Mouse (Mus musculus): ENCODE data around the gene Ryr2. TPM values are rescaled to one million over a fixed set of nuclear protein-coding genes. Genes with fewer than 3 reads are reported as not detected.

Gene Ryr2
- polyA plus RNA-seq, 2 experiments, result 0.37 to 0.79 TPM

GRCm38 (mm10) chr13:12079536-12079935 is 27.2 kb downstream of the Ryr2 start:
- Histone ChIP-seq H3K9ac (ENCODE audit: low read depth, low read length, severe bottlenecking) (no peak overlapping the region), H3K36me3 (ENCODE audit: control insufficient read depth, insufficient read depth, low read length) (no peaks in the 10 kb centered on the region), H3K27me3 (ENCODE audit: control insufficient read depth, insufficient read depth, low read length) (no peaks in the 10 kb centered on the region), H3K27ac (replicated peaks; ENCODE audit: low read depth, low read length) (no peak overlapping the region), H3K4me1 (ENCODE audit: control insufficient read depth, insufficient read depth, low read length) (no peaks in the 10 kb centered on the region), H3K4me3 (replicated peaks; ENCODE audit: low read length) (no peak overlapping the region), H3K4me2 (replicated peaks; ENCODE audit: low read depth, low read length, severe bottlenecking) (no peak overlapping the region), H3K9me3 (ENCODE audit: control insufficient read depth, low read length) (no peaks in the 10 kb centered on the region)
- WGBS, result 76% methylated on average over 4 of the region's 4 CpGs
- no peak for DNase-seq (ENCODE audit: low spot score)
- ATAC-seq (ENCODE audit: low FRiP score, low read depth), result no peak
- TF ChIP-seq POLR2A (IDR thresholded peaks at IDR 0.05; ENCODE audit: borderline replicate concordance, extremely low read depth, insufficient read depth, insufficient read length), result no peak

DNA sequence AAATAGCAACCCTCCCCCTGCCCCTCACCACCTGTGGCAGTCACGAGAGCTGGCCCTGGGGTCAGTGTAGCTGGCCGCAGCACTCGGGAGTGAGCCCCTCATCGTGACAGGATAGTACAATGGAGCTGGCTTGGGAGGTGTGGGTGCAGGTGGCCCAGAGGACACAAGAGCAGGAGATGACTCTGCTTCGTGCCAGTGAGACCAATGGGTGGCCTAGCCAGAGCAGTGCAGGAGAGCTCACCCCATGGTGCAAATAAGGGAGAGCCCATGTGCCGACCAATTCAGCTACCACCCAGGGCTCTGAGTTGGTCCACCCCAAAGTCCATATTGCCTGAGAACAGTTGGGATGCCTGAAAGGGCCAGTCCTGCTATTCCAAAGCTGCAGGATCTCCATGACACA is 31.8 kb downstream of the Ryr2 start:
- Histone ChIP-seq H3K9me3 (ENCODE audit: control insufficient read depth, low read length) (no peaks in the 10 kb centered on the region), H3K9ac (ENCODE audit: low read depth, low read length, severe bottlenecking) (no peak overlapping the region), H3K4me2 (replicated peaks; ENCODE audit: low read depth, low read length, severe bottlenecking) (no peak overlapping the region), H3K4me3 (replicated peaks; ENCODE audit: low read length) (no peak overlapping the region), H3K27me3 (ENCODE audit: control insufficient read depth, insufficient read depth, low read length) (no peaks in the 10 kb centered on the region), H3K36me3 (ENCODE audit: control insufficient read depth, insufficient read depth, low read length) (no peaks in the 10 kb centered on the region), H3K4me1 (ENCODE audit: control insufficient read depth, insufficient read depth, low read length) (peaks cover 4% of the 10 kb centered on the region; the same call in 1 of the 2 replicates), H3K27ac (replicated peaks; ENCODE audit: low read depth, low read length) (no peak overlapping the region)
- DNase-seq (ENCODE audit: low spot score), result no peak
- ATAC-seq (ENCODE audit: low FRiP score, low read depth), result no peak
- no peak for TF ChIP-seq POLR2A (IDR thresholded peaks at IDR 0.05; ENCODE audit: borderline replicate concordance, extremely low read depth, insufficient read depth, insufficient read length)
- WGBS, result 92% methylated on average over 6 of the region's 6 CpGs

- WGBS, result 38% methylated on average over 7 of the region's 7 CpGs
- DNase-seq (ENCODE audit: low spot score), result no peak
These were observed 34.2 kb downstream of the Ryr2 start for GRCm38 (mm10) chr13:12072571-12072970.

GRCm38 (mm10) chr13:12072112-12072511 is 34.6 kb downstream of the Ryr2 start:
- no peak for ATAC-seq (ENCODE audit: low FRiP score, low read depth)
- H3K36me3 ChIP-seq (ENCODE audit: control insufficient read depth, insufficient read depth, low read length), result no peaks in the 10 kb centered on the region
- no peak overlapping the region for H3K4me2 ChIP-seq (replicated peaks; ENCODE audit: low read depth, low read length, severe bottlenecking)
- WGBS, result 12% methylated on average over 3 of the region's 3 CpGs
- no peak overlapping the region for H3K9ac ChIP-seq (ENCODE audit: low read depth, low read length, severe bottlenecking)
- H3K9me3 ChIP-seq (ENCODE audit: control insufficient read depth, low read length), result no peaks in the 10 kb centered on the region
- no peak for TF ChIP-seq POLR2A (IDR thresholded peaks at IDR 0.05; ENCODE audit: borderline replicate concordance, extremely low read depth, insufficient read depth, insufficient read length)
- no peak for DNase-seq (ENCODE audit: low spot score)
- H3K27me3 ChIP-seq (ENCODE audit: control insufficient read depth, insufficient read depth, low read length), result no peaks in the 10 kb centered on the region
- no peak overlapping the region for H3K4me3 ChIP-seq (replicated peaks; ENCODE audit: low read length)
- H3K27ac ChIP-seq (replicated peaks; ENCODE audit: low read depth, low read length), result no peak overlapping the region
- peaks cover 4% of the 10 kb centered on the region; the same call in 1 of the 2 replicates for H3K4me1 ChIP-seq (ENCODE audit: control insufficient read depth, insufficient read depth, low read length)

More at GRCm38 (mm10) chr13:12072571-12072970, 34.2 kb downstream of the Ryr2 start:
- H3K4me3 ChIP-seq (replicated peaks; ENCODE audit: low read length), result no peak overlapping the region
- no peak overlapping the region for H3K9ac ChIP-seq (ENCODE audit: low read depth, low read length, severe bottlenecking)
- no peaks in the 10 kb centered on the region for H3K36me3 ChIP-seq (ENCODE audit: control insufficient read depth, insufficient read depth, low read length)
- H3K9me3 ChIP-seq (ENCODE audit: control insufficient read depth, low read length), result no peaks in the 10 kb centered on the region
- TF ChIP-seq POLR2A (IDR thresholded peaks at IDR 0.05; ENCODE audit: borderline replicate concordance, extremely low read depth, insufficient read depth, insufficient read length), result no peak
- no peaks in the 10 kb centered on the region for H3K27me3 ChIP-seq (ENCODE audit: control insufficient read depth, insufficient read depth, low read length)
- ATAC-seq (ENCODE audit: low FRiP score, low read depth), result no peak
- H3K4me1 ChIP-seq (ENCODE audit: control insufficient read depth, insufficient read depth, low read length), result peaks cover 4% of the 10 kb centered on the region; the same call in 1 of the 2 replicates
- no peak overlapping the region for H3K4me2 ChIP-seq (replicated peaks; ENCODE audit: low read depth, low read length, severe bottlenecking)
- no peak overlapping the region for H3K27ac ChIP-seq (replicated peaks; ENCODE audit: low read depth, low read length)

- TF ChIP-seq POLR2A (IDR thresholded peaks at IDR 0.05; ENCODE audit: borderline replicate concordance, extremely low read depth, insufficient read depth, insufficient read length), result no peak
- Histone ChIP-seq H3K9me3 (ENCODE audit: control insufficient read depth, low read length) (no peaks in the 10 kb centered on the region), H3K4me3 (replicated peaks; ENCODE audit: low read length) (no peak overlapping the region), H3K27ac (replicated peaks; ENCODE audit: low read depth, low read length) (no peak overlapping the region), H3K27me3 (ENCODE audit: control insufficient read depth, insufficient read depth, low read length) (no peaks in the 10 kb centered on the region), H3K36me3 (ENCODE audit: control insufficient read depth, insufficient read depth, low read length) (no peaks in the 10 kb centered on the region), H3K4me1 (ENCODE audit: control insufficient read depth, insufficient read depth, low read length) (peaks cover 4% of the 10 kb centered on the region; the same call in 1 of the 2 replicates), H3K9ac (ENCODE audit: low read depth, low read length, severe bottlenecking) (no peak overlapping the region), H3K4me2 (replicated peaks; ENCODE audit: low read depth, low read length, severe bottlenecking) (no peak overlapping the region)
- DNase-seq (ENCODE audit: low spot score), result no peak
- ATAC-seq (ENCODE audit: low FRiP score, low read depth), result no peak
- WGBS, result 76% methylated on average over 14 of the region's 14 CpGs
These were observed 36.3 kb downstream of the Ryr2 start for GRCm38 (mm10) chr13:12070157-12071129.

All from limb, embryonic 14.5 days (tissue).